ENCODE assay signal across 8 mouse cellular contexts in genomic region chr1:54925971-54926771, GRCm38 (mm10). TPM values are rescaled to one million over a fixed set of nuclear protein-coding genes. Genes with fewer than 3 reads are reported as not detected.
DNase-seq lines count a peak whose midpoint lies in the region; ATAC-seq and TF ChIP-seq lines count a peak whose summit lies in the region.

Ankrd44 (minus strand) TSS chr1:54926387.

- TF ChIP-seq POLR2A in myocyte (IDR thresholded peaks at IDR 0.05; ENCODE audit: insufficient read length, low read depth), result peak; percentile 46

- H3K79me3 ChIP-seq in C2C12 (ENCODE audit: low read depth), result no peaks in the 10 kb centered on the region

- H3K27ac ChIP-seq in heart, embryonic 12.5 days (ENCODE audit: poor library complexity, severe bottlenecking), result peak within 1 kb of the TSS; percentile 72
- H3K27ac ChIP-seq in kidney, embryonic 16.5 days (ENCODE audit: low read length), result peak within 1 kb of the TSS; percentile 56; the same call in 1 of the 2 replicates
- peak within 1 kb of the TSS; percentile 50; the same call in 1 of the 2 replicates for H3K27ac ChIP-seq in liver, embryonic 12.5 days

- H3K79me2 ChIP-seq in C2C12 (ENCODE audit: control insufficient read depth, insufficient read depth) (no peaks in the 10 kb centered on the region), myocyte (ENCODE audit: control insufficient read depth, insufficient read depth) (peaks cover 7% of the 10 kb centered on the region)

- ATAC-seq in erythroid progenitor cell, adult 5-6 weeks (replicated peaks; ENCODE audit: low FRiP score, poor library complexity, severe bottlenecking), result no peak; the same call in 1 of the 2 replicates
- peak; percentile 89 for ATAC-seq in heart, embryonic 12.5 days (ENCODE audit: insufficient number of reproducible peaks, low FRiP score)
- peak; percentile 94 for ATAC-seq in kidney, embryonic 16.5 days (ENCODE audit: low FRiP score, low TSS enrichment)
- ATAC-seq in liver, embryonic 12.5 days, result peak; percentile 83

- H3K27me3 ChIP-seq in C2C12 (ENCODE audit: control insufficient read depth, insufficient read depth, insufficient read length), result no peaks in the 10 kb centered on the region
- no peaks in the 10 kb centered on the region for H3K27me3 ChIP-seq in heart, embryonic 12.5 days (replicated peaks)
- H3K27me3 ChIP-seq in kidney, embryonic 16.5 days (ENCODE audit: insufficient read depth, low read length), result no peaks in the 10 kb centered on the region
- H3K27me3 ChIP-seq in liver, embryonic 12.5 days (replicated peaks), result peaks cover 43% of the 10 kb centered on the region
- H3K27me3 ChIP-seq in myocyte (ENCODE audit: control insufficient read depth, insufficient read depth, insufficient read length), result no peaks in the 10 kb centered on the region

- peak within 1 kb of the TSS; percentile 37 for H3K4me3 ChIP-seq in C2C12 (ENCODE audit: insufficient read depth, poor library complexity, severe bottlenecking)
- peak within 1 kb of the TSS; percentile 96 for H3K4me3 ChIP-seq in heart, embryonic 12.5 days
- peak within 1 kb of the TSS; percentile 78 for H3K4me3 ChIP-seq in kidney, embryonic 16.5 days (ENCODE audit: low read length)
- peak within 1 kb of the TSS; percentile 72 for H3K4me3 ChIP-seq in liver, embryonic 12.5 days
- peak within 1 kb of the TSS; percentile 51 for H3K4me3 ChIP-seq in myocyte

- H3K36me3 ChIP-seq in C2C12 (ENCODE audit: control insufficient read depth, insufficient read depth) (no peaks in the 10 kb centered on the region), myocyte (ENCODE audit: control insufficient read depth, insufficient read depth) (no peaks in the 10 kb centered on the region)
- no peaks in the 10 kb centered on the region for H3K36me3 ChIP-seq in heart, embryonic 12.5 days
- H3K36me3 ChIP-seq in kidney, embryonic 16.5 days (ENCODE audit: insufficient read depth, low read length), result no peaks in the 10 kb centered on the region
- no peaks in the 10 kb centered on the region for H3K36me3 ChIP-seq in liver, embryonic 12.5 days

- no peaks in the 10 kb centered on the region for H3K9me3 ChIP-seq in heart, embryonic 12.5 days (replicated peaks)
- H3K9me3 ChIP-seq in kidney, embryonic 16.5 days (ENCODE audit: low read length), result no peaks in the 10 kb centered on the region
- H3K9me3 ChIP-seq in liver, embryonic 12.5 days (replicated peaks), result no peaks in the 10 kb centered on the region

- peak; percentile 77 for DNase-seq in brain, adult 2 months (ENCODE audit: low read depth, low spot score)
- peak; percentile 86 for DNase-seq in spleen, postnatal 36 days (ENCODE audit: low spot score in 2 of 2)

- peak within 1 kb of the TSS; percentile 72 for H3K4me2 ChIP-seq in heart, embryonic 12.5 days
- H3K4me2 ChIP-seq in kidney, embryonic 16.5 days (replicated peaks; ENCODE audit: low read depth, low read length), result peak within 1 kb of the TSS; percentile 83
- peak within 1 kb of the TSS; percentile 91 for H3K4me2 ChIP-seq in liver, embryonic 12.5 days
- H3K4me2 ChIP-seq in myocyte (ENCODE audit: low read depth), result peak within 1 kb of the TSS; percentile 89

- H3K4me1 ChIP-seq in heart, embryonic 12.5 days (replicated peaks), result peaks cover 41% of the 10 kb centered on the region
- peaks cover 17% of the 10 kb centered on the region for H3K4me1 ChIP-seq in kidney, embryonic 16.5 days (ENCODE audit: insufficient read depth, low read length)
- peaks cover 33% of the 10 kb centered on the region for H3K4me1 ChIP-seq in liver, embryonic 12.5 days

- H3ac ChIP-seq in C2C12 (ENCODE audit: control insufficient read depth, insufficient read length, low read depth) (peak within 1 kb of the TSS; percentile 67), myocyte (ENCODE audit: control insufficient read depth, insufficient read length) (peak within 1 kb of the TSS; percentile 59)

- peak within 1 kb of the TSS; percentile 91 for H3K9ac ChIP-seq in heart, embryonic 12.5 days
- peak within 1 kb of the TSS; percentile 86 for H3K9ac ChIP-seq in kidney, embryonic 16.5 days (replicated peaks; ENCODE audit: low read length)
- H3K9ac ChIP-seq in liver, embryonic 12.5 days, result peak within 1 kb of the TSS; percentile 76

- under 1% methylated on average over 91 of the region's 94 CpGs for WGBS in heart, embryonic 12.5 days
- under 1% methylated on average over 63 of the region's 94 CpGs for WGBS in kidney, embryonic 16.5 days
- WGBS in liver, embryonic 12.5 days (ENCODE audit: insufficient replicate concordance), result under 1% methylated on average over 54 of the region's 94 CpGs

- peak; percentile 96 for TF ChIP-seq CTCF in C2C12 (IDR thresholded peaks at IDR 0.05; ENCODE audit: control insufficient read depth, insufficient read depth, insufficient read length)

TF ChIP-seq in C2C12, 6 proteins besides CTCF, POLR2A, EP300 and RAD21:
- TF ChIP-seq MYOD1 (IDR thresholded peaks at IDR 0.05; ENCODE audit: control insufficient read depth, insufficient read length, low read depth) (no peak), MAX (IDR thresholded peaks at IDR 0.05) (no peak), MYOG (IDR thresholded peaks at IDR 0.05; ENCODE audit: control insufficient read depth, extremely low read depth, insufficient read length) (no peak), CEBPB (IDR thresholded peaks at IDR 0.05; ENCODE audit: low read depth) (no peak), USF1 (IDR thresholded peaks at IDR 0.05; ENCODE audit: low read depth) (no peak), FOSL1 (IDR thresholded peaks at IDR 0.05; ENCODE audit: insufficient read depth, low read length, poor library complexity, severe bottlenecking) (no peak)

TF ChIP-seq in myocyte, 11 proteins besides CTCF, POLR2A, EP300 and RAD21:
- TF ChIP-seq POLR2AphosphoS2 (IDR thresholded peaks at IDR 0.05; ENCODE audit: insufficient read length, low read depth), result peak; percentile 27
- TF ChIP-seq MYOD1 (IDR thresholded peaks at IDR 0.05; ENCODE audit: control insufficient read depth in 1 of 3, insufficient read length in 2 of 3, low read depth in 2 of 3), result peak in 1 of 3 experiments; percentile 43
- TF ChIP-seq MAX (IDR thresholded peaks at IDR 0.05; ENCODE audit: low read depth), result no peak
- TF ChIP-seq MYOG (IDR thresholded peaks at IDR 0.05; ENCODE audit: control insufficient read depth in 1 of 3, insufficient read depth in 1 of 3, insufficient read length in 2 of 3, low read depth in 2 of 3), result peak in 2 of 3 experiments; percentile 15 to 46
- no peak for TF ChIP-seq CEBPB (IDR thresholded peaks at IDR 0.05; ENCODE audit: insufficient read depth, poor library complexity, severe bottlenecking)

RNA-seq across cellular contexts. Expression of gene Ankrd44, which starts in this region (rescaled TPM):
- polyA plus RNA-seq in C2C12 (2012; fragmentation: generic; extraction: Trizol) (2.2 TPM), myocyte (2012; fragmentation: generic; extraction: Trizol) (4.6 TPM)
- 40.4 and 47.4 TPM in 2 replicates for total RNA-seq in erythroid progenitor cell, adult 5-6 weeks (2015; ENCODE audit: low replicate concordance)
- total RNA-seq in erythroid progenitor cell, adult 5-6 weeks (2017; ENCODE audit: low replicate concordance), result 13.4 and 18.6 TPM in 2 replicates
- 11.0 and 11.7 TPM in 2 replicates for polyA plus RNA-seq in heart, embryonic 12.5 days (2016; fragmentation: Nextera tagmentation; extraction: Ambion mirVana)
- polyA plus RNA-seq in kidney, embryonic 16.5 days (2015; fragmentation: Nextera tagmentation; extraction: Ambion mirVana), result 6.6 and 6.8 TPM in 2 replicates
- 4.5 and 6.1 TPM in 2 replicates for polyA plus RNA-seq in liver, embryonic 12.5 days (2016; fragmentation: Nextera tagmentation; extraction: Ambion mirVana)

Comparison
In these comparisons a context has a peak if more than half of its experiments do, and no peak if none do; other contexts are left out.
1. H3K4me3 ChIP-seq: peak in every context shown above with its lines; median percentile 96 in heart, embryonic 12.5 days; 78 in kidney, embryonic 16.5 days; 72 in liver, embryonic 12.5 days; 51 in myocyte; 37 in C2C12.